Mouse (Mus musculus): ENCODE results near the gene Klhl25. TPM values are rescaled to one million over a fixed set of nuclear protein-coding genes. Genes with fewer than 3 reads are reported as not detected.
"Not testable (repeated sequence)": the region's sequence is repeated elsewhere in the genome, so short reads cannot be mapped to it uniquely, and the experiment has no call there.

Gene Klhl25
- polyA plus RNA-seq, 1 experiment = 9.4 TPM

- Histone ChIP-seq H3K4me3 (ENCODE audit: low read depth, low read length) (no peak overlapping the region), H3K36me3 (ENCODE audit: control insufficient read depth, insufficient read depth, low read length) (no peaks in the 10 kb centered on the region), H3K4me1 (ENCODE audit: control insufficient read depth, insufficient read depth, insufficient read length, low read length) (peaks cover 3% of the 10 kb centered on the region; the same call in 1 of the 2 replicates), H3K27ac (ENCODE audit: insufficient read depth, low read depth, low read length) (no peak overlapping the region), H3K27me3 (ENCODE audit: control insufficient read depth, insufficient read depth, low read length) (no peaks in the 10 kb centered on the region)
- TF ChIP-seq CTCF (IDR thresholded peaks at IDR 0.05; ENCODE audit: extremely low read depth, insufficient read length, insufficient replicate concordance, low read depth, low read length) (no peak), POLR2A (IDR thresholded peaks at IDR 0.05; ENCODE audit: low read depth, low read length) (no peak)
- WGBS = 86% methylated on average over 1 of the region's 1 CpGs
Observed at GRCm38 (mm10) chr7:75845936-75846335, 2.2 kb upstream of the Klhl25 start.

- Histone ChIP-seq H3K36me3 (ENCODE audit: control insufficient read depth, insufficient read depth, low read length) (no peaks in the 10 kb centered on the region), H3K27me3 (ENCODE audit: control insufficient read depth, insufficient read depth, low read length) (no peaks in the 10 kb centered on the region), H3K27ac (ENCODE audit: insufficient read depth, low read depth, low read length) (no peak overlapping the region), H3K4me1 (ENCODE audit: control insufficient read depth, insufficient read depth, insufficient read length, low read length) (peaks cover 3% of the 10 kb centered on the region; the same call in 1 of the 2 replicates), H3K4me3 (ENCODE audit: low read depth, low read length) (no peak overlapping the region)
- TF ChIP-seq POLR2A (IDR thresholded peaks at IDR 0.05; ENCODE audit: low read depth, low read length) = no peak
- no peak for TF ChIP-seq CTCF (IDR thresholded peaks at IDR 0.05; ENCODE audit: extremely low read depth, insufficient read length, insufficient replicate concordance, low read depth, low read length)
- WGBS = 50% methylated on average over 7 of the region's 7 CpGs
Observed at GRCm38 (mm10) chr7:75846942-75847341, 1.2 kb upstream of the Klhl25 start.

GRCm38 (mm10) chr7:75847489-75847888 is 621 bp upstream of the Klhl25 start:
- no peaks in the 10 kb centered on the region for H3K36me3 ChIP-seq (ENCODE audit: control insufficient read depth, insufficient read depth, low read length)
- no peaks in the 10 kb centered on the region for H3K27me3 ChIP-seq (ENCODE audit: control insufficient read depth, insufficient read depth, low read length)
- no peak overlapping the region for H3K27ac ChIP-seq (ENCODE audit: insufficient read depth, low read depth, low read length)
- H3K4me1 ChIP-seq (ENCODE audit: control insufficient read depth, insufficient read depth, insufficient read length, low read length) = peaks cover 3% of the 10 kb centered on the region
- no peak for TF ChIP-seq CTCF (IDR thresholded peaks at IDR 0.05; ENCODE audit: extremely low read depth, insufficient read length, insufficient replicate concordance, low read depth, low read length)
- no peak for TF ChIP-seq POLR2A (IDR thresholded peaks at IDR 0.05; ENCODE audit: low read depth, low read length)
- 4% methylated on average over 6 of the region's 6 CpGs for WGBS
- no peak overlapping the region for H3K4me3 ChIP-seq (ENCODE audit: low read depth, low read length)

GRCm38 (mm10) chr7:75848776-75849670 is 913 bp downstream of the Klhl25 start:
- peaks cover 3% of the 10 kb centered on the region for H3K4me1 ChIP-seq (ENCODE audit: control insufficient read depth, insufficient read depth, insufficient read length, low read length)
- no peaks in the 10 kb centered on the region for H3K36me3 ChIP-seq (ENCODE audit: control insufficient read depth, insufficient read depth, low read length)
- TF ChIP-seq POLR2A (IDR thresholded peaks at IDR 0.05; ENCODE audit: low read depth, low read length) = no peak
- no peak for TF ChIP-seq CTCF (IDR thresholded peaks at IDR 0.05; ENCODE audit: extremely low read depth, insufficient read length, insufficient replicate concordance, low read depth, low read length)
- H3K27ac ChIP-seq (ENCODE audit: insufficient read depth, low read depth, low read length) = no peak overlapping the region
- peak overlapping the region; percentile 90 for H3K4me3 ChIP-seq (ENCODE audit: low read depth, low read length)
- H3K27me3 ChIP-seq (ENCODE audit: control insufficient read depth, insufficient read depth, low read length) = no peaks in the 10 kb centered on the region
- WGBS = 1% methylated on average over 25 of the region's 25 CpGs

GRCm38 (mm10) chr7:75850396-75850795 is 2.3 kb downstream of the Klhl25 start:
- not testable (repeated sequence) for H3K27ac ChIP-seq (ENCODE audit: insufficient read depth, low read depth, low read length); H3K4me3 ChIP-seq (ENCODE audit: low read depth, low read length); H3K36me3 ChIP-seq (ENCODE audit: control insufficient read depth, insufficient read depth, low read length); H3K4me1 ChIP-seq (ENCODE audit: control insufficient read depth, insufficient read depth, insufficient read length, low read length); H3K27me3 ChIP-seq (ENCODE audit: control insufficient read depth, insufficient read depth, low read length)
- 88% methylated on average over 1 of the region's 3 CpGs for WGBS

- WGBS = 88% methylated on average over 10 of the region's 10 CpGs
- no peak overlapping the region for H3K27ac ChIP-seq (ENCODE audit: insufficient read depth, low read depth, low read length)
- H3K4me3 ChIP-seq (ENCODE audit: low read depth, low read length) = no peak overlapping the region
- TF ChIP-seq POLR2A (IDR thresholded peaks at IDR 0.05; ENCODE audit: low read depth, low read length) = no peak
- no peak for TF ChIP-seq CTCF (IDR thresholded peaks at IDR 0.05; ENCODE audit: extremely low read depth, insufficient read length, insufficient replicate concordance, low read depth, low read length)
- H3K36me3 ChIP-seq (ENCODE audit: control insufficient read depth, insufficient read depth, low read length) = no peaks in the 10 kb centered on the region
- peaks cover 9% of the 10 kb centered on the region for H3K4me1 ChIP-seq (ENCODE audit: control insufficient read depth, insufficient read depth, insufficient read length, low read length)
- H3K27me3 ChIP-seq (ENCODE audit: control insufficient read depth, insufficient read depth, low read length) = no peaks in the 10 kb centered on the region
Observed at GRCm38 (mm10) chr7:75851290-75851689, 3.2 kb downstream of the Klhl25 start.

GRCm38 (mm10) chr7:75852363-75852762 is 4.3 kb downstream of the Klhl25 start:
- Histone ChIP-seq H3K36me3 (ENCODE audit: control insufficient read depth, insufficient read depth, low read length) (no peaks in the 10 kb centered on the region), H3K4me1 (ENCODE audit: control insufficient read depth, insufficient read depth, insufficient read length, low read length) (peaks cover 8% of the 10 kb centered on the region), H3K4me3 (ENCODE audit: low read depth, low read length) (no peak overlapping the region), H3K27me3 (ENCODE audit: control insufficient read depth, insufficient read depth, low read length) (no peaks in the 10 kb centered on the region), H3K27ac (ENCODE audit: insufficient read depth, low read depth, low read length) (no peak overlapping the region)
- TF ChIP-seq CTCF (IDR thresholded peaks at IDR 0.05; ENCODE audit: extremely low read depth, insufficient read length, insufficient replicate concordance, low read depth, low read length) (no peak), POLR2A (IDR thresholded peaks at IDR 0.05; ENCODE audit: low read depth, low read length) (no peak)
- 60% methylated on average over 4 of the region's 4 CpGs for WGBS
